Mouse (Mus musculus) liver, embryonic 13.5 days (tissue): ENCODE results near the gene Rpl23. TPM values are rescaled to one million over a fixed set of nuclear protein-coding genes. Genes with fewer than 3 reads are reported as not detected.

ENCODE experiments used
- ATAC-seq: fragments of 200-750 bp; cut with Nextera tagmentation; 2 replicates; pipeline ENCODE4 v1.8.0; 2017; ENCODE audit warnings: low read depth, mild to moderate bottlenecking, moderate number of reproducible peaks, moderate library complexity
- DNase-seq: peaks from one replicate; pipeline ENCODE4 v3.0.0; 2022
- H3K27ac ChIP-seq: fragments of 300-500 bp; sonication (generic); 2 replicates; pipeline ENCODE4 v1.5.1; 2015; ENCODE audit warnings: moderate library complexity, mild to moderate bottlenecking, inconsistent platforms
- H3K27me3 ChIP-seq: fragments of 300-500 bp; sonication (generic); 2 replicates; pipeline ENCODE4 v1.6.1; 2015; ENCODE audit warnings: mild to moderate bottlenecking, inconsistent platforms
- H3K36me3 ChIP-seq: fragments of 300-500 bp; sonication (generic); 2 replicates; pipeline ENCODE4 v1.6.1; 2015; ENCODE audit warnings: mild to moderate bottlenecking, inconsistent platforms
- H3K4me1 ChIP-seq: fragments of 300-500 bp; sonication (generic); replicated peaks from 2 replicates; pipeline ENCODE4 v1.6.1; 2015; ENCODE audit warnings: inconsistent platforms
- H3K4me2 ChIP-seq: fragments of 300-500 bp; sonication (generic); 2 replicates; pipeline ENCODE4 v1.6.1; 2015; ENCODE audit warnings: inconsistent platforms, mild to moderate bottlenecking, moderate library complexity
- H3K4me3 ChIP-seq: fragments of 300-500 bp; sonication (generic); replicated peaks from 2 replicates; pipeline ENCODE4 v1.5.1; 2015; ENCODE audit warnings: mild to moderate bottlenecking, inconsistent platforms
- H3K9ac ChIP-seq: fragments of 300-500 bp; sonication (generic); 2 replicates; pipeline ENCODE4 v1.6.1; 2015; ENCODE audit warnings: mild to moderate bottlenecking, inconsistent platforms
- H3K9me3 ChIP-seq: fragments of 300-500 bp; sonication (generic); replicated peaks from 2 replicates; pipeline ENCODE4 v1.6.1; 2016; ENCODE audit warnings: inconsistent platforms
- WGBS: fragments of 180-500 bp; shearing (Covaris S2); methylation state at CpG from one replicate; pipeline ENCODE4 v1.1.7; 2015; ENCODE audit not compliant: insufficient replicate concordance; 5-methylcytosine and 5-hydroxymethylcytosine counted together
- polyA plus RNA-seq: library from polyadenylated mRNA; unstranded; fragments of >200 nt; fragmentation: Nextera tagmentation; extraction: Ambion mirVana; gene quantifications from 2 replicates; pipeline ENCODE4 v1.2.1, GENCODE M21; 2015

Gene Rpl23
- polyA plus RNA-seq, 1 experiment from 2014 or later: 436 TPM

GRCm38 (mm10) chr11:97758942-97759341 lies 23.3 kb downstream of the Rpl23 start:
- no peak overlapping the region for H3K9ac ChIP-seq
- no peaks in the 10 kb centered on the region for H3K9me3 ChIP-seq
- H3K36me3 ChIP-seq: peaks cover 86% of the 10 kb centered on the region
- H3K27ac ChIP-seq: no peak overlapping the region
- peaks cover 9% of the 10 kb centered on the region for H3K4me1 ChIP-seq
- H3K4me2 ChIP-seq: no peak overlapping the region
- no peak overlapping the region for H3K4me3 ChIP-seq
- DNase-seq: no peak
- 63% methylated on average over 6 of the region's 6 CpGs for WGBS
- ATAC-seq: no peak
- no peaks in the 10 kb centered on the region for H3K27me3 ChIP-seq

GRCm38 (mm10) chr11:97758125-97758524 lies 24.1 kb downstream of the Rpl23 start:
- Histone ChIP-seq H3K9me3 (no peaks in the 10 kb centered on the region), H3K27ac (no peak overlapping the region), H3K4me2 (no peak overlapping the region), H3K27me3 (no peaks in the 10 kb centered on the region), H3K9ac (no peak overlapping the region), H3K4me1 (peaks cover 9% of the 10 kb centered on the region), H3K36me3 (peaks cover 89% of the 10 kb centered on the region), H3K4me3 (no peak overlapping the region)
- DNase-seq (no peak), ATAC-seq (no peak)
- WGBS: 69% methylated on average over 1 of the region's 1 CpGs

- H3K9me3 ChIP-seq: peaks cover 5% of the 10 kb centered on the region; the same call in 1 of the 2 replicates
- H3K4me1 ChIP-seq: peaks cover 18% of the 10 kb centered on the region
- no peaks in the 10 kb centered on the region for H3K27me3 ChIP-seq
- no peak overlapping the region for H3K4me3 ChIP-seq
- no peak for ATAC-seq
- H3K4me2 ChIP-seq: no peak overlapping the region
- H3K36me3 ChIP-seq: peaks cover 92% of the 10 kb centered on the region
- H3K9ac ChIP-seq: no peak overlapping the region
- 86% methylated on average over 8 of the region's 8 CpGs for WGBS
- DNase-seq: no peak
- no peak overlapping the region for H3K27ac ChIP-seq
Observed at GRCm38 (mm10) chr11:97753277-97753676, 29.0 kb downstream of the Rpl23 start.

- Histone ChIP-seq H3K36me3 (peaks cover 71% of the 10 kb centered on the region), H3K4me3 (no peak overlapping the region), H3K27ac (no peak overlapping the region), H3K9ac (no peak overlapping the region), H3K9me3 (peaks cover 5% of the 10 kb centered on the region; the same call in 1 of the 2 replicates), H3K4me1 (peaks cover 29% of the 10 kb centered on the region), H3K4me2 (no peak overlapping the region), H3K27me3 (no peaks in the 10 kb centered on the region)
- DNase-seq (no peak), ATAC-seq (no peak)
- WGBS: 75% methylated on average over 5 of the region's 5 CpGs
Observed at GRCm38 (mm10) chr11:97748496-97748895, 33.7 kb downstream of the Rpl23 start.

- H3K9ac ChIP-seq: no peak overlapping the region
- H3K4me3 ChIP-seq: no peak overlapping the region
- peaks cover 36% of the 10 kb centered on the region for H3K4me1 ChIP-seq
- peaks cover 64% of the 10 kb centered on the region for H3K36me3 ChIP-seq
- H3K27me3 ChIP-seq: no peaks in the 10 kb centered on the region
- no peak overlapping the region for H3K4me2 ChIP-seq
- H3K27ac ChIP-seq: no peak overlapping the region
- DNase-seq: no peak
- no peak for ATAC-seq
- peaks cover 5% of the 10 kb centered on the region; the same call in 1 of the 2 replicates for H3K9me3 ChIP-seq
- 85% methylated on average over 8 of the region's 8 CpGs for WGBS
Observed at GRCm38 (mm10) chr11:97747773-97748172, 34.5 kb downstream of the Rpl23 start.

GRCm38 (mm10) chr11:97745331-97745721 lies 36.9 kb downstream of the Rpl23 start:
- Histone ChIP-seq H3K27ac (peak overlapping the region; percentile 85), H3K4me3 (peak overlapping the region; percentile 90), H3K4me2 (peak overlapping the region; percentile 61), H3K4me1 (peaks cover 49% of the 10 kb centered on the region), H3K36me3 (peaks cover 40% of the 10 kb centered on the region), H3K9me3 (no peaks in the 10 kb centered on the region), H3K27me3 (no peaks in the 10 kb centered on the region), H3K9ac (peak overlapping the region; percentile 83; the same call in 1 of the 2 replicates)
- WGBS: 8% methylated on average over 13 of the region's 13 CpGs
- no peak for ATAC-seq
- no peak for DNase-seq

GRCm38 (mm10) chr11:97744718-97745330 lies 37.4 kb downstream of the Rpl23 start:
- peaks cover 50% of the 10 kb centered on the region for H3K4me1 ChIP-seq
- peak overlapping the region; percentile 92 for H3K4me2 ChIP-seq
- H3K4me3 ChIP-seq: peak overlapping the region; percentile 90
- 1% methylated on average over 47 of the region's 57 CpGs for WGBS
- peaks cover 35% of the 10 kb centered on the region for H3K36me3 ChIP-seq
- peak; percentile 98 for DNase-seq
- H3K27ac ChIP-seq: peak overlapping the region; percentile 85
- H3K9me3 ChIP-seq: no peaks in the 10 kb centered on the region
- H3K27me3 ChIP-seq: no peaks in the 10 kb centered on the region
- peak; percentile 91 for ATAC-seq
- H3K9ac ChIP-seq: peak overlapping the region; percentile 94

GRCm38 (mm10) chr11:97744063-97744717 lies 38.0 kb downstream of the Rpl23 start, which contains the start of gene Pip4k2b:
Pip4k2b (minus strand) TSS chr11:97744704.
- DNase-seq (no peak), ATAC-seq (peak; percentile 54)
- no peaks in the 10 kb centered on the region for H3K9me3 ChIP-seq
- H3K27me3 ChIP-seq: no peaks in the 10 kb centered on the region
- WGBS: under 1% methylated on average over 63 of the region's 63 CpGs
- H3K4me3 ChIP-seq: peak within 1 kb of the TSS; percentile 90
- H3K27ac ChIP-seq: peak within 1 kb of the TSS; percentile 85
- peak within 1 kb of the TSS; percentile 94 for H3K9ac ChIP-seq
- peaks cover 46% of the 10 kb centered on the region for H3K4me1 ChIP-seq
- peaks cover 31% of the 10 kb centered on the region for H3K36me3 ChIP-seq
- H3K4me2 ChIP-seq: peak within 1 kb of the TSS; percentile 92

- no peak for DNase-seq
- no peak for ATAC-seq
- H3K27ac ChIP-seq: peak overlapping the region; percentile 78
- WGBS: 8% methylated on average over 9 of the region's 9 CpGs
- peak overlapping the region; percentile 92 for H3K4me2 ChIP-seq
- peak overlapping the region; percentile 90 for H3K4me3 ChIP-seq
- no peaks in the 10 kb centered on the region for H3K27me3 ChIP-seq
- H3K9me3 ChIP-seq: no peaks in the 10 kb centered on the region
- peaks cover 48% of the 10 kb centered on the region for H3K4me1 ChIP-seq
- H3K9ac ChIP-seq: peak overlapping the region; percentile 94
- H3K36me3 ChIP-seq: peaks cover 30% of the 10 kb centered on the region
Observed at GRCm38 (mm10) chr11:97743423-97743822, 38.8 kb downstream of the Rpl23 start.

- H3K4me2 ChIP-seq: peak overlapping the region; percentile 92
- 70% methylated on average over 9 of the region's 9 CpGs for WGBS
- DNase-seq: no peak
- H3K9ac ChIP-seq: peak overlapping the region; percentile 94
- peaks cover 48% of the 10 kb centered on the region for H3K4me1 ChIP-seq
- no peak overlapping the region for H3K27ac ChIP-seq
- H3K4me3 ChIP-seq: peak overlapping the region; percentile 90; the same call in 1 of the 2 replicates
- peaks cover 22% of the 10 kb centered on the region for H3K36me3 ChIP-seq
- no peaks in the 10 kb centered on the region for H3K27me3 ChIP-seq
- H3K9me3 ChIP-seq: no peaks in the 10 kb centered on the region
- no peak for ATAC-seq
Observed at GRCm38 (mm10) chr11:97742591-97742990, 39.6 kb downstream of the Rpl23 start.

- Histone ChIP-seq H3K4me3 (no peak overlapping the region), H3K9ac (no peak overlapping the region), H3K9me3 (no peaks in the 10 kb centered on the region), H3K4me2 (peak overlapping the region; percentile 92), H3K27me3 (no peaks in the 10 kb centered on the region), H3K27ac (no peak overlapping the region), H3K4me1 (peaks cover 48% of the 10 kb centered on the region), H3K36me3 (peaks cover 17% of the 10 kb centered on the region)
- ATAC-seq (no peak), DNase-seq (no peak)
- 73% methylated on average over 5 of the region's 5 CpGs for WGBS
Observed at GRCm38 (mm10) chr11:97742157-97742556, 40.1 kb downstream of the Rpl23 start.
